Mouse (Mus musculus) layer of hippocampus, adult 2 months (tissue): ENCODE data around the gene Ccdc28b. TPM values are rescaled to one million over a fixed set of nuclear protein-coding genes. Genes with fewer than 3 reads are reported as not detected.

Source experiments
- DNase-seq, 2 experiments: peaks; one replicate each; pipeline ENCODE4 v3.0.0; 2022; ENCODE audit warnings: low spot score in 2 of 2
- H3K27ac ChIP-seq: fragments of 200-600 bp; 2 replicates; pipeline ENCODE4 v1.8.1; 2022
- H3K4me3 ChIP-seq: fragments of 200-600 bp; 2 replicates; pipeline ENCODE4 v1.8.1; 2022; ENCODE audit warnings: mild to moderate bottlenecking
- CTCF ChIP-seq: fragments of 200-600 bp; conservative IDR thresholded peaks from 2 replicates; pipeline ENCODE4 v1.8.1; 2022; ENCODE audit warnings: antibody characterized with exemption, mild to moderate bottlenecking, moderate library complexity
- total RNA-seq, 2 experiments: library from RNA; stranded (reverse); gene quantifications; 2 replicates each; pipeline ENCODE4 v1.2.3; 2021

The Ccdc28b gene
- total RNA-seq, 2 experiments from 2014 or later, result 70.2 to 81.0 TPM

DNA sequence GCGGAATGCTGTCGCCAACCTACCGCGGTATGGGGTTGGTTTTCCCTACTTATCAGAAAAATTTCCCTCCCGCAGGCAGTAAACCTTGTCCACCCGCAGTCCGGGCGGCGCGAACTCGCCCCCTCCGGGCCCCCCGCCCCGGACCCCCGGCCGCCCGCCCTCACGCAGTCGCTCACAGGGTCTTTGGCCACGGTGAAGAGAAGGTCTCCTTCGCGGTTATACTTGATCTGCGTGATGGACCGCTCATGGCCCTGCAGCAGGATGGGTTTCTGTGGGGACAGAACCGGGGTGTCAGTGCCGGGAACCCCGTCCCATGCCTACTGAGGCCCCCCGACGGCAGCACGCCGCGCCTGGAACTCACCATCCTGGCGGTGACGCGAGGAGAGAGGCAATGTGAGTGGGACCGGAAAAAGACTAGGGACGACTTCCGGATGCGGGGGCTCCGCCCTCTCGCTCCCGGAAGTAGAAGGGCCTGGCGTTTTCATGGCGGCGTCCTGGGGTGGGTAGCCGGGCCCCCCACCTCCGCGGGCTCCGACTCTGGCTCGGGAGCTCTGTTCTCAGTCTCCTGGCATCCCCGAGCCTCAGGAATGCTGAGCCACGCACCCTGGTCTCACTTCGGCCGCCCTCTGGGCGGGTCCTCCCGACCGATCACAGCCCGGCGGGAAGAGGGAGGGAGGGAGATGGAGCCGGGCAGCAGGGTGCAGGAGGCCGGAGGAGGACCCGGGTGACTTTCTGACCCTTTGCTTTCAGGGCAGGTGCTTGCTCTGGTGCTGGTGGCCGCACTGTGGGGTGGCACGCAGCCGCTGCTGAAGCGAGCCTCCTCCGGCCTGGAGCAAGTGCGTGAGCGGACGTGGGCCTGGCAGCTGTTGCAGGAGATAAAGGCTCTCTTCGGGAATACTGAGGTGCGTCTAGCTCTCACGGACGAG is 23.3 kb downstream of the Ccdc28b start, which contains the start of the genes Eif3i and Tmem234:
Gene Eif3i, minus strand, starts transcription at position 416 of the 926 bp plus-strand sequence.
Gene Tmem234, plus strand, starts transcription at position 436 of the 926 bp plus-strand sequence.
- TF ChIP-seq CTCF, result peak; percentile 45
- DNase-seq, result peak; percentile 87 to 88
- H3K4me3 ChIP-seq, result peak within 1 kb of the TSS; percentile 79
- peak within 1 kb of the TSS; percentile 88 for H3K27ac ChIP-seq

DNA sequence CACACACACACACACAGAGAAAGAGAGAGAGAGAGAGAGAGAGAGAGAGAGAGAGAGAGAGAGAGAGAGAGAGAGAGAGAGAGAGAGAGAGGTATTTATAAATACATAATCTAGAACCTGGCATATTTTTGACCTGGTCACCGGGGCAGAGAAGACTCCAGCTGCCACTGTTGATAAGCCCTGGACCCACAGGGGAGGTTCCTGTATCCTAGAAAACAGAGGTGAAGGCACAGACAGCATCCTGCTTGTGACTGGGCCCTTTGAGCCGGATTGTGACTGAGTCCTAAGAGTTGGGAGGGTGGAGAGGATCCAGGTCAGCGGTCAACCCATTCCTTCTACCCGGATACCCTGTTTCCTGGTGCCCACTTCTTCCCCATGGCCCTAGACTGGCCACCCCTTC is 34.9 kb downstream of the Ccdc28b start:
- no peak for DNase-seq
- no peak overlapping the region for H3K27ac ChIP-seq
- no peak overlapping the region for H3K4me3 ChIP-seq
- no peak for TF ChIP-seq CTCF

- H3K27ac ChIP-seq, result no peak overlapping the region
- no peak for DNase-seq
- TF ChIP-seq CTCF, result no peak
- H3K4me3 ChIP-seq, result no peak overlapping the region
These were observed 36.8 kb downstream of the Ccdc28b start for GRCm38 (mm10) chr4:129586943-129587342.

- no peak for TF ChIP-seq CTCF
- Histone ChIP-seq H3K4me3 (no peak overlapping the region), H3K27ac (no peak overlapping the region; the same call in 1 of the 2 replicates)
- no peak for DNase-seq
These were observed 38.0 kb downstream of the Ccdc28b start for GRCm38 (mm10) chr4:129585773-129586172.

GRCm38 (mm10) chr4:129584884-129585608 is 38.7 kb downstream of the Ccdc28b start:
- H3K27ac ChIP-seq, result peak overlapping the region; percentile 81
- peak; percentile 82 to 86 for DNase-seq
- peak overlapping the region; percentile 66 for H3K4me3 ChIP-seq
- TF ChIP-seq CTCF, result peak; percentile 81

GRCm38 (mm10) chr4:129584370-129584769 is 39.4 kb downstream of the Ccdc28b start:
- H3K27ac ChIP-seq, result peak overlapping the region; percentile 81; the same call in 1 of the 2 replicates
- no peak for TF ChIP-seq CTCF
- H3K4me3 ChIP-seq, result peak overlapping the region; percentile 66; the same call in 1 of the 2 replicates
- DNase-seq, result no peak

DNA sequence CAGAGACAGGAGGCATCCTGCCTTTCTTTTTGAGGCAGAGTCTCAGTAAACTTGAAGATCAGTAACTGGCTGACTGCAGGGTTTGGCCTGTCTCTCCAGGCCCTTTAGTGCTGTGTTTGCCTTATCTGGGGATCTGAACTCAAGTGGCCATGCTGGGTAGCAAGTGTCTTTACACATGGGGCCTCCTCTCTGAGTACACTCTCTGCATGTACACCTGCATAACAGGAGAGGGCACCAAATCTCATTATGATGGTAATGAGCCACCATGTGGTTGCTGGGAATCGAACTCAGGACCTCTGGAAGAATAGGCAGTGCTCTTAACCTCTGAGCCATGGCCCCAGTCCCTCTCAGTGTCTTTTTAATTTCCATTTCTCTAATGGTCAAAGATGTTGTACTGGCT is 41.5 kb downstream of the Ccdc28b start:
- Histone ChIP-seq H3K27ac (no peak overlapping the region), H3K4me3 (no peak overlapping the region)
- DNase-seq, result no peak
- peak; percentile 25; the same call in 1 of the 2 replicates for TF ChIP-seq CTCF

DNA sequence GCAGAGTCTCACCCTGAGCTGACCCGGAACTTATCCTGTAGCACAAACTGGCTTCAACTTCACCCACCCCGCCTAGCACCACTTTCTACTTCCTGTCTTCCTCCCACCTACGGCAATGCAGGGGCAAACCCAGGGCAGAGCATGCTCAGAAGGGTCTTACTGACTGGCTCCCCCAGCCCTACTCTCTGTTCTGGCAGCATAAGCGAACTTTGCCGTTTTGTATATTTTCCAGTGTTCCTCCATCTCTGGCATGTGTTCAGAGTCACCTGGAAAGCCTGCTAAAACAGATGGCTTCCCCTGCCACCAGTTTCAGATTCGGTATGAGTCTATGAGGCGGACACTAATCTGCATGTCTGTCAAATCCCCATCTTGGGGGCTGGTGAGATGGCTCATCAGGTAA is 43.4 kb downstream of the Ccdc28b start:
- peak in 1 of 2 experiments; percentile 19 for DNase-seq
- H3K4me3 ChIP-seq, result no peak overlapping the region
- no peak overlapping the region for H3K27ac ChIP-seq
- no peak for TF ChIP-seq CTCF

DNA sequence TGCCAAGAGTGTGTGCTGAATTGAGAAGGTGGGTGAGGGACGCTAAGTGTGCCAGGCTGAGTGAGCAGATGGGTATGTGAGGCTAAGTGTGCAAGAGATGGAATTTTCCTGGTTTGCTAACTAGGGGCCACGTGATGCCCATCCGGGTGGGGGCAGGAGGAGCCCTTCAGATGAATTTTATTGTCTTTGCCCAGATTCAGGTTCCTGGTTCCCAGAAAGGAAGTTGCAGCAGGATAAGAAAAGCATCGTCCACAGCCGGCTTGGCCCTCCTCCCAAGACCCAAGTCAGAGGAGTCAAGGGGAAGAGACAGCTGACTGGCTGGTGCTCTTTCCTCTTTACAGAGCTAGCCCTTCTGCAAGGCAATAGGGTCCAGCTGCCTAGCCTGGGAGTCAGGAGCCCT is 45.3 kb downstream of the Ccdc28b start, which contains the start of gene Fam167b:
Gene Fam167b, minus strand, starts transcription at position 84 of the 400 bp plus-strand sequence.
- Histone ChIP-seq H3K4me3 (no peak within 1 kb of the TSS), H3K27ac (no peak within 1 kb of the TSS)
- no peak for TF ChIP-seq CTCF
- no peak for DNase-seq

DNA sequence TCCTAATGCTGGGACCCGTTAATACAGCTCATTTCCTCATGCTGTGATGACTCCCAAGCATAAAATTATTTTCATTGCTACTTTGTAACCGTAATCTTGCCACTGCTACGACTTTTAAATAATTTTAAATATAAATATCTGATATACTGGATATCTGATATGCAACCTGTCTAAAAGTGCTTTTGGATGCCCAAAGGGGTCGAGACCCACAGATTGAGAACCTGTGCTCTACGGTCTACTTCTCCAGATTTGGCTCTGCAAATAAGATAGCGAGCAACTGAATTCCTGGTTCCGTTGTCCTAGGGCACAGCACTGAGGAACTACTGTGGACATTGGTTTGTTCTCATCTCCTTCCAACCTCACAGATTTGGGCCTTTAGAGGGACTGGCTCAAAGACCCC is 46.1 kb downstream of the Ccdc28b start:
- no peak overlapping the region for H3K27ac ChIP-seq
- no peak overlapping the region for H3K4me3 ChIP-seq
- TF ChIP-seq CTCF, result no peak
- DNase-seq, result no peak

DNA sequence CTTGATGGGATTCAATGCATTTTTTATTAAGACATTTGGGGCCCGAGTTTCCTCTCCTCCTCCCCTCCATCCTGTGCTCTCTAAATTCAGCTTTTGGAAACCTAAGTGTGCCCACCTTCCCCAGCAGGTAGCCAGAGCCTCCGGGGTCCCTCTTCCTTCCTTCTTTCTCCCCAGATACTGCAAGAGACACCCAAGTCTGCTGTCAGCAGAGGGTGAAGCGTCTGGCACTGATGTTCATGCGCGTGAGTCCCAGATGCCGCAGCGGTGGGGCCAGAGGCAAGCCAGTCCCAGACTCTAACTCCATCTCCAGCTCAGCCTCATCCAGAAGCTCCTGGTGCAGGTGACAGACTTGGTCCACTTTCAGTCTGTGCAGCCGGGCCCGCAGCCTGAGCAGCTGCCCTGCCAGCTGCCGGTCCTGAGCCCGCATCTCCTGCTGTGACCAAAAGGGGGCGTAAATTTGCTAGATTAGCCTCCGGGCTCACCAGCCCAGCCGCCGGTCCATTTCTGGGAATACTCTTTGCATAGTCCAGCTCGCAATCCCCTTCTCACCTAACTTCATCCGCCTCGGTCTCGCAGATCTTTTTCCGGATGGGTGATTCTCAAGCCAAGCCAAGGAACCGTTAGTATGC is 46.8 kb downstream of the Ccdc28b start:
- peak in 1 of 2 experiments; percentile 49 for DNase-seq
- TF ChIP-seq CTCF, result peak; percentile 79
- Histone ChIP-seq H3K4me3 (no peak overlapping the region), H3K27ac (no peak overlapping the region)

GRCm38 (mm10) chr4:129575171-129575844 is 48.4 kb downstream of the Ccdc28b start:
- Histone ChIP-seq H3K27ac (no peak overlapping the region), H3K4me3 (no peak overlapping the region)
- no peak for DNase-seq
- TF ChIP-seq CTCF, result no peak
